Mouse (Mus musculus) limb, embryonic 14.5 days (tissue): ENCODE data around the gene Psmg1. TPM values are rescaled to one million over a fixed set of nuclear protein-coding genes. Genes with fewer than 3 reads are reported as not detected.

ENCODE experiments used
- ATAC-seq: fragments of 200-750 bp; cut with Nextera tagmentation; 2 replicates; pipeline ENCODE4 v1.8.0; 2017; ENCODE audit warnings: low read depth, moderate number of reproducible peaks, moderate TSS enrichment; ENCODE audit not compliant: low FRiP score
- DNase-seq: peaks from one replicate; pipeline ENCODE4 v3.0.0-alpha.2; 2015; ENCODE audit warnings: low spot score
- H3K27ac ChIP-seq: fragments of 300-500 bp; sonication (generic); replicated peaks from 2 replicates; pipeline ENCODE4 v1.5.1; 2014; ENCODE audit warnings: low read depth, mild to moderate bottlenecking, low read length, moderate library complexity, mixed read lengths
- H3K27me3 ChIP-seq: fragments of 300-500 bp; sonication (generic); 2 replicates; pipeline ENCODE4 v1.6.1; 2014; ENCODE audit warnings: low read length, mixed read lengths; ENCODE audit not compliant: control insufficient read depth, insufficient read depth
- H3K36me3 ChIP-seq: fragments of 300-500 bp; sonication (generic); 2 replicates; pipeline ENCODE4 v1.6.1; 2014; ENCODE audit warnings: mild to moderate bottlenecking, low read length, moderate library complexity, mixed read lengths; ENCODE audit not compliant: control insufficient read depth, insufficient read depth
- H3K4me1 ChIP-seq: fragments of 300-500 bp; sonication (generic); 2 replicates; pipeline ENCODE4 v1.6.1; 2014; ENCODE audit warnings: antibody characterized with exemption, low read length, mixed read lengths; ENCODE audit not compliant: control insufficient read depth, insufficient read depth
- H3K4me2 ChIP-seq: fragments of 300-500 bp; sonication (generic); replicated peaks from 2 replicates; pipeline ENCODE4 v1.6.1; 2014; ENCODE audit warnings: low read depth, mild to moderate bottlenecking, low read length, moderate library complexity; ENCODE audit not compliant: severe bottlenecking
- H3K4me3 ChIP-seq: fragments of 300-500 bp; sonication (generic); replicated peaks from 2 replicates; pipeline ENCODE4 v1.5.1; 2014; ENCODE audit warnings: low read length
- H3K9ac ChIP-seq: fragments of 300-500 bp; sonication (generic); 2 replicates; pipeline ENCODE4 v1.6.1; 2014; ENCODE audit warnings: mild to moderate bottlenecking, low read depth, low read length, moderate library complexity; ENCODE audit not compliant: severe bottlenecking
- H3K9me3 ChIP-seq: fragments of 300-500 bp; sonication (generic); 2 replicates; pipeline ENCODE4 v1.6.1; 2016; ENCODE audit warnings: low read length; ENCODE audit not compliant: control insufficient read depth
- POLR2A ChIP-seq: fragments of 200-500 bp; IDR thresholded peaks from 2 replicates; pipeline ENCODE4 v1.8.0; 2012; ENCODE audit warnings: inconsistent platforms, mild to moderate bottlenecking, moderate library complexity, borderline replicate concordance; ENCODE audit not compliant: insufficient read depth, insufficient read length; ENCODE audit errors: extremely low read depth
- WGBS: fragments of 180-500 bp; shearing (Covaris S2); extraction: QIAGEN DNeasy Blood & Tissue Kit; methylation state at CpG from one replicate; pipeline ENCODE4 v1.1.7; 2014; 5-methylcytosine and 5-hydroxymethylcytosine counted together
- polyA plus RNA-seq, 2 experiments: library from polyadenylated mRNA; depleted of rRNA in 1 of 2; stranded (reverse) in 1 of 2; unstranded in 1 of 2; fragments of >200 nt; fragmentation: Nextera tagmentation in 1 of 2; extraction: Ambion mirVana in 1 of 2; gene quantifications; 2 replicates each; pipeline versions ENCODE4 v1.2.1 to v1.2.3; 2012 to 2014

Gene Psmg1
- polyA plus RNA-seq, 2 experiments: 70.6 to 84.5 TPM

DNA sequence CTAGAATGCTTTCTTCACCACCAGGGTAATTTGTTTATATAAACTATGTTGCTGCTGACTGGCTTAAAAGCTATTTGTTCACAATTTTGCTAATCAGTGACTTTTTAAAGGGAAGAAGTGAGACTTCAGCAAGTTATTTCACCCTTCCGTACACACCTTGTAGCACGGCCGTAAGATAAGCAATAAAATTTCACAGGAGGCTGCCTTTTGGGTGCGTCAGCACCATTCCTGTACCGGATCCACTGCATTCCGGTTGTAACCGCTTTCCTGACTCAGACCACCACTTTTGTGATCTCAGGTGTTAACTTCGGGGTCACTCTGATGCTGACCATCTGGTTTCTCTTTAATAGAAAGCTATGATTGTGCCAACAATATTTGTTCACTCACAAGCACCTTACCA lies 32.7 kb downstream of the Psmg1 start:
- WGBS: 60% methylated on average over 8 of the region's 8 CpGs
- H3K4me3 ChIP-seq: no peak overlapping the region
- H3K9ac ChIP-seq: no peak overlapping the region
- H3K27ac ChIP-seq: no peak overlapping the region
- DNase-seq (no peak), ATAC-seq (no peak)
- H3K36me3 ChIP-seq: no peaks in the 10 kb centered on the region
- H3K4me2 ChIP-seq: no peak overlapping the region
- no peaks in the 10 kb centered on the region for H3K27me3 ChIP-seq
- no peak for TF ChIP-seq POLR2A
- no peaks in the 10 kb centered on the region for H3K9me3 ChIP-seq
- H3K4me1 ChIP-seq: peaks cover 5% of the 10 kb centered on the region; the same call in 1 of the 2 replicates

GRCm38 (mm10) chr16:95956618-95957017 lies 34.1 kb downstream of the Psmg1 start:
- Histone ChIP-seq H3K4me3 (no peak overlapping the region), H3K4me1 (no peaks in the 10 kb centered on the region), H3K27me3 (no peaks in the 10 kb centered on the region), H3K36me3 (no peaks in the 10 kb centered on the region), H3K9ac (no peak overlapping the region), H3K27ac (no peak overlapping the region), H3K9me3 (no peaks in the 10 kb centered on the region), H3K4me2 (no peak overlapping the region)
- DNase-seq (no peak), ATAC-seq (no peak)
- 60% methylated on average over 5 of the region's 5 CpGs for WGBS
- TF ChIP-seq POLR2A: no peak

GRCm38 (mm10) chr16:95955716-95956346 lies 34.9 kb downstream of the Psmg1 start:
- H3K27me3 ChIP-seq: no peaks in the 10 kb centered on the region
- no peaks in the 10 kb centered on the region for H3K36me3 ChIP-seq
- no peak for TF ChIP-seq POLR2A
- no peaks in the 10 kb centered on the region for H3K9me3 ChIP-seq
- no peak overlapping the region for H3K27ac ChIP-seq
- WGBS: 63% methylated on average over 5 of the region's 5 CpGs
- no peak for ATAC-seq
- H3K4me2 ChIP-seq: no peak overlapping the region
- H3K9ac ChIP-seq: no peak overlapping the region
- H3K4me3 ChIP-seq: no peak overlapping the region
- no peaks in the 10 kb centered on the region for H3K4me1 ChIP-seq
- no peak for DNase-seq

DNA sequence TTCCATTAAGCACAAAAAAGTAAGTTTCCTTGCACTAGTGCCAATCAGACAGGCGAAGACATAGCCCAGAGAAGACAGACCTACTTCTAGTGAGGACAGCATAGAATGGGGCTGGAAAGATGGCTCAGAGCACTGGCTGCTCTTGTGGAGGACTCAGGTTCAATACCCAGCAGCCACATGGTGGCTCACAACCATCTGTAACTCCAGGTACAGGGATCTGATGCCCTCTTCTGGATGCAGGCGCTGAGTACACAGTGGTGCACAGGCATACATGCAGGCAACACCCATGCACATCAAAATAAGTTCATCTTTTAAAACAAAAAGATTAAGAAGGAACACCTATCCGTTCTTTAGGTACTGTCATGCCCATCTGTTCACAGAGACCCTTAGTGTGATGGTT lies 36.4 kb downstream of the Psmg1 start:
- H3K4me3 ChIP-seq: no peak overlapping the region
- H3K36me3 ChIP-seq: no peaks in the 10 kb centered on the region
- no peak overlapping the region for H3K9ac ChIP-seq
- TF ChIP-seq POLR2A: no peak
- WGBS: 90% methylated on average over 3 of the region's 3 CpGs
- no peak overlapping the region for H3K27ac ChIP-seq
- H3K4me2 ChIP-seq: no peak overlapping the region
- no peak for DNase-seq
- no peaks in the 10 kb centered on the region for H3K4me1 ChIP-seq
- H3K9me3 ChIP-seq: no peaks in the 10 kb centered on the region
- no peaks in the 10 kb centered on the region for H3K27me3 ChIP-seq
- no peak for ATAC-seq

GRCm38 (mm10) chr16:95953159-95953650 lies 37.6 kb downstream of the Psmg1 start:
- Histone ChIP-seq H3K36me3 (no peaks in the 10 kb centered on the region), H3K4me1 (no peaks in the 10 kb centered on the region), H3K9me3 (no peaks in the 10 kb centered on the region), H3K9ac (no peak overlapping the region), H3K4me2 (no peak overlapping the region), H3K4me3 (no peak overlapping the region), H3K27me3 (no peaks in the 10 kb centered on the region), H3K27ac (no peak overlapping the region)
- TF ChIP-seq POLR2A: no peak
- DNase-seq (no peak), ATAC-seq (no peak)
- WGBS: 87% methylated on average over 4 of the region's 4 CpGs
